Mouse (Mus musculus) stomach, postnatal 0 days (tissue): ENCODE data around the gene Cmya5.

ENCODE experiments used
- CTCF ChIP-seq: IDR thresholded peaks from 2 replicates; pipeline ENCODE4 v1.5.1; 2016; ENCODE audit warnings: antibody characterized with exemption, low read depth, mild to moderate bottlenecking, moderate library complexity
- EP300 ChIP-seq: optimal IDR thresholded peaks from 2 replicates; pipeline ENCODE3; 2016; ENCODE audit warnings: antibody characterized with exemption

- TF ChIP-seq CTCF, result no peak
- TF ChIP-seq EP300, result no peak
These were observed 15.6 kb downstream of the Cmya5 start for GRCm38 (mm10) chr13:93128961-93129360.
